Mouse (Mus musculus) frontal cortex, postnatal 10 days (tissue): Measurements from ENCODE around the gene Cldn34c1.
A peak's percentile ranks its signal among the peaks of the same experiment; 100 is the strongest.
"Not testable (repeated sequence)": the region's sequence is repeated elsewhere in the genome, so short reads cannot be mapped to it uniquely, and the experiment has no call there.

Experiments
- DNase-seq, 2 experiments: peaks; one replicate each; pipeline ENCODE4 v3.0.0; 2022; ENCODE audit warnings: low spot score in 2 of 2, mixed read lengths in 1 of 2

Cldn34c1 gene

GRCm38 (mm10) chrX:123103291-123104260 lies at the start of gene Cldn34c1:
TSS of gene Cldn34c1 (plus strand) at chrX:123103495.
- peak; percentile 70 to 74 for DNase-seq

GRCm38 (mm10) chrX:123087441-123087840 lies 15.9 kb upstream of the Cldn34c1 start:
- DNase-seq, result no peak

DNA sequence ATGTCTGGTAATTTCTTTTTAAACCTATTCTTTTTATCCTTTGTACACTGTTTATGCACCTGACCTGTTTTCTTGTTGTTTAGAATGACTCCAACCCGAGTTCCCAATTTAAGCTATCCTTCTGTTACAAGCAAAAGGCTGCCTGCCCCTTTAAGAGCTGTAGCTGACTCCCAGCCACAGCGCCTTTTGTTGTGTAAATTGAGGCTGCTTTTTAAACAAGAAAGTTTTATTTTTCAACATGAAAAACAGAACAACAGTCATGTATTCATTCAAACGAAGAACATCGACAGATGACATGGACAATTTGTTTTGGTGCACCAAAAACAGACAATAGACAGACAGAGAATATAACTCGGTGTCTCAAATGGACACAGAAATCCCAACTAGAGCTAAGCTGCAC lies 489 bp upstream of the Cldn34c1 start:
- not testable (repeated sequence) for DNase-seq

DNA sequence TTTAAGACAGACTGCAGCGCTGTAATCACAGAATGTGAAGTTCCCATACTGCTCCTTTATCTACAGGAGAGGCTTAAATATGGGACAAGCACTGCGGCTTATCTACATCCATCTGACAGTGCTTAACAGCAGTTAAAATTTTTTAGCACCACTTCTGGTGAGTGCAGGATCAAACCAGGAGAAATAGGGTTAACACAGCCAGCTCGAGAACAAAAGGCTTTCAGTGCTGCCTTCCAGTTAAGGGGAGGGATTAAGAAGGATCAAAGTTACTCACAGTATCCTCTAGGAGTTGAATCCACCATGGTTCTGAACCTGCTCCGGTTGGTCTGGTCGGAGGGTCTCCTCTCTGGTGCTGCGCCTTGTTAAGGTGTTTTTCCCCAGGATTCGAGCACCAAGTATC lies 1.4 kb downstream of the Cldn34c1 start:
- not testable (repeated sequence) for DNase-seq

- not testable (repeated sequence) for DNase-seq
These were observed 119.1 kb downstream of the Cldn34c1 start, which contains the start of gene Srsx for GRCm38 (mm10) chrX:123222381-123222780. TSS of gene Srsx (minus strand) at chrX:123222481.
